Comparison of ENCODE assay signal across 13 mouse cellular contexts in genomic region chr4:106861871-106862270, GRCm38 (mm10). TPM values are rescaled to one million over a fixed set of nuclear protein-coding genes. Genes with fewer than 3 reads are reported as not detected.
A peak's percentile ranks its signal among the peaks of the same experiment; 100 is the strongest.
DNase-seq lines count a peak whose midpoint lies in the region; ATAC-seq and TF ChIP-seq lines count a peak whose summit lies in the region.
"Had no signal": no experiment of that assay in that cellular context is flagged by ENCODE, and none has a peak within 500 bp of the region (broad histone marks: within the 10 kb centered on the region; RNA-seq: fewer than 3 reads in every experiment).

No protein-coding gene starts in this region.

- TF ChIP-seq CTCF in heart, postnatal 0 days (IDR thresholded peaks at IDR 0.05; ENCODE audit: low read depth) = no peak
- no peak for TF ChIP-seq CTCF in stomach, postnatal 0 days (IDR thresholded peaks at IDR 0.05; ENCODE audit: low read depth)

- no peaks in the 10 kb centered on the region for H3K36me3 ChIP-seq in heart, postnatal 0 days (replicated peaks; ENCODE audit: control insufficient read depth, insufficient read depth, low read length)
- no peaks in the 10 kb centered on the region for H3K36me3 ChIP-seq in stomach, embryonic 14.5 days (ENCODE audit: control insufficient read depth, insufficient read depth, low read length)
- H3K36me3 ChIP-seq in stomach, postnatal 0 days (ENCODE audit: control insufficient read depth, insufficient read depth, low read length) = no peaks in the 10 kb centered on the region
- H3K36me3 ChIP-seq in intestine, embryonic 15.5 days = no peaks in the 10 kb centered on the region
- no peaks in the 10 kb centered on the region for H3K36me3 ChIP-seq in stomach, embryonic 16.5 days (ENCODE audit: control insufficient read depth, insufficient read depth, low read length)
- H3K36me3 ChIP-seq: liver, embryonic 15.5 days; midbrain, embryonic 12.5 days; neural tube, embryonic 13.5 days had no signal

- no peak for TF ChIP-seq EP300 in heart, postnatal 0 days (IDR thresholded peaks at IDR 0.05; ENCODE audit: low read depth)
- TF ChIP-seq EP300 in stomach, postnatal 0 days (optimal IDR thresholded peaks at IDR 0.05) = no peak

- no peak overlapping the region for H3K9ac ChIP-seq in heart, postnatal 0 days (replicated peaks; ENCODE audit: low read depth, low read length)
- no peak overlapping the region for H3K9ac ChIP-seq in stomach, embryonic 14.5 days (replicated peaks; ENCODE audit: low read depth, low read length)
- H3K9ac ChIP-seq in stomach, postnatal 0 days (ENCODE audit: low read length) = no peak overlapping the region
- H3K9ac ChIP-seq in intestine, embryonic 15.5 days = no peak overlapping the region
- peak overlapping the region; percentile 57; the same call in 1 of the 2 replicates for H3K9ac ChIP-seq in stomach, embryonic 16.5 days (ENCODE audit: low read length)
- H3K9ac ChIP-seq: liver, embryonic 15.5 days; midbrain, embryonic 12.5 days; neural tube, embryonic 13.5 days had no signal

- peaks cover 18% of the 10 kb centered on the region for H3K4me1 ChIP-seq in heart, postnatal 0 days (ENCODE audit: control insufficient read depth, insufficient read depth)
- peaks cover 39% of the 10 kb centered on the region for H3K4me1 ChIP-seq in stomach, embryonic 14.5 days (ENCODE audit: control insufficient read depth, insufficient read depth, low read length)
- H3K4me1 ChIP-seq in stomach, postnatal 0 days (replicated peaks; ENCODE audit: control insufficient read depth, insufficient read depth) = peaks cover 4% of the 10 kb centered on the region; the same call in 1 of the 2 replicates
- peaks cover 42% of the 10 kb centered on the region for H3K4me1 ChIP-seq in intestine, embryonic 15.5 days (replicated peaks)
- H3K4me1 ChIP-seq in stomach, embryonic 16.5 days (ENCODE audit: control insufficient read depth, insufficient read depth, low read length) = peaks cover 39% of the 10 kb centered on the region

- DNase-seq in heart, postnatal 0 days (ENCODE audit: low spot score) = no peak
- no peak for DNase-seq in heart, postnatal 25 days (ENCODE audit: low spot score)
- no peak for DNase-seq in stomach, postnatal 0 days (ENCODE audit: low spot score)
- DNase-seq in right cerebral cortex, postnatal 25 days = no peak
- DNase-seq in embryo, embryonic 9.5 days (ENCODE audit: extremely low spot score) = no peak
- DNase-seq: cerebellum, postnatal 25 days; right cerebral cortex, adult 18-20 months had no signal

- intact Hi-C loops in heart, postnatal 25 days (cut with DNase I) = no loop called here

- no peak overlapping the region for H3K4me3 ChIP-seq in heart, postnatal 0 days (ENCODE audit: low read depth, low read length)
- no peak overlapping the region for H3K4me3 ChIP-seq in stomach, embryonic 14.5 days (ENCODE audit: low read depth, low read length)
- H3K4me3 ChIP-seq in stomach, postnatal 0 days (ENCODE audit: low read depth, low read length) = no peak overlapping the region
- no peak overlapping the region for H3K4me3 ChIP-seq in intestine, embryonic 15.5 days (replicated peaks)
- no peak overlapping the region for H3K4me3 ChIP-seq in stomach, embryonic 16.5 days (replicated peaks; ENCODE audit: low read length)
- H3K4me3 ChIP-seq: liver, embryonic 15.5 days; midbrain, embryonic 12.5 days; neural tube, embryonic 13.5 days had no signal

- H3K27ac ChIP-seq in heart, postnatal 0 days (ENCODE audit: low read depth) = peak overlapping the region; percentile 27; the same call in 1 of the 2 replicates
- H3K27ac ChIP-seq in stomach, embryonic 14.5 days (ENCODE audit: low read length) = peak overlapping the region; percentile 34; the same call in 1 of the 2 replicates
- H3K27ac ChIP-seq in stomach, postnatal 0 days (replicated peaks) = no peak overlapping the region
- H3K27ac ChIP-seq in intestine, embryonic 15.5 days = peak overlapping the region; percentile 38; the same call in 1 of the 2 replicates
- peak overlapping the region; percentile 13; the same call in 1 of the 2 replicates for H3K27ac ChIP-seq in stomach, embryonic 16.5 days (ENCODE audit: low read length)
- H3K27ac ChIP-seq: liver, embryonic 15.5 days; neural tube, embryonic 13.5 days had no signal

- H3K4me2 ChIP-seq in heart, postnatal 0 days (ENCODE audit: low read depth, low read length) = no peak overlapping the region
- H3K4me2 ChIP-seq in stomach, embryonic 14.5 days (replicated peaks; ENCODE audit: low read depth, low read length) = no peak overlapping the region
- H3K4me2 ChIP-seq in stomach, postnatal 0 days (replicated peaks; ENCODE audit: low read depth) = no peak overlapping the region
- no peak overlapping the region for H3K4me2 ChIP-seq in intestine, embryonic 15.5 days (replicated peaks)
- no peak overlapping the region for H3K4me2 ChIP-seq in stomach, embryonic 16.5 days (ENCODE audit: low read depth, low read length)
- H3K4me2 ChIP-seq: liver, embryonic 15.5 days; midbrain, embryonic 12.5 days; neural tube, embryonic 13.5 days had no signal

- ATAC-seq in heart, postnatal 0 days (ENCODE audit: insufficient read depth, low read depth) = no peak
- no peak for ATAC-seq in stomach, embryonic 14.5 days (ENCODE audit: insufficient number of reproducible peaks, insufficient read depth, low FRiP score, low read depth)
- ATAC-seq in stomach, postnatal 0 days (ENCODE audit: low FRiP score, low TSS enrichment) = no peak
- no peak for ATAC-seq in intestine, embryonic 15.5 days
- ATAC-seq in stomach, embryonic 16.5 days (ENCODE audit: insufficient read depth, low FRiP score) = no peak

- H3K9me3 ChIP-seq in heart, postnatal 0 days (replicated peaks; ENCODE audit: control insufficient read depth, low read length) = no peaks in the 10 kb centered on the region
- no peaks in the 10 kb centered on the region for H3K9me3 ChIP-seq in stomach, embryonic 14.5 days (ENCODE audit: control insufficient read depth, low read depth, low read length)
- no peaks in the 10 kb centered on the region for H3K9me3 ChIP-seq in stomach, postnatal 0 days (ENCODE audit: control insufficient read depth, low read length)
- H3K9me3 ChIP-seq in intestine, embryonic 15.5 days = no peaks in the 10 kb centered on the region
- H3K9me3 ChIP-seq in stomach, embryonic 16.5 days (replicated peaks; ENCODE audit: control insufficient read depth, low read length) = no peaks in the 10 kb centered on the region
- H3K9me3 ChIP-seq: liver, embryonic 15.5 days; neural tube, embryonic 13.5 days had no signal

- no peaks in the 10 kb centered on the region for H3K27me3 ChIP-seq in heart, postnatal 0 days (ENCODE audit: control insufficient read depth, insufficient read depth, low read length)
- H3K27me3 ChIP-seq in stomach, embryonic 14.5 days (ENCODE audit: control insufficient read depth, insufficient read depth, low read length) = no peaks in the 10 kb centered on the region
- H3K27me3 ChIP-seq in stomach, postnatal 0 days (ENCODE audit: control insufficient read depth, insufficient read depth, low read length) = no peaks in the 10 kb centered on the region
- no peaks in the 10 kb centered on the region for H3K27me3 ChIP-seq in intestine, embryonic 15.5 days (replicated peaks)
- H3K27me3 ChIP-seq in stomach, embryonic 16.5 days (ENCODE audit: control insufficient read depth, insufficient read depth, low read length) = no peaks in the 10 kb centered on the region
- H3K27me3 ChIP-seq: midbrain, embryonic 12.5 days; neural tube, embryonic 13.5 days had no signal

- 61% methylated on average over 8 of the region's 8 CpGs for WGBS in heart, postnatal 0 days
- WGBS in stomach, embryonic 14.5 days = 53% methylated on average over 8 of the region's 8 CpGs
- 52% methylated on average over 8 of the region's 8 CpGs for WGBS in stomach, postnatal 0 days
- 53% methylated on average over 8 of the region's 8 CpGs for WGBS in intestine, embryonic 15.5 days
- WGBS in stomach, embryonic 16.5 days = 46% methylated on average over 8 of the region's 8 CpGs

RNA-seq across cellular contexts. Expression of gene Ssbp3, which starts 48.6 kb away (rescaled TPM):
- 35.6 and 41.1 TPM in 2 replicates for total RNA-seq in heart, postnatal 0 days (2014; rRNA removed; ENCODE audit: low replicate concordance)
- polyA plus RNA-seq in heart, postnatal 0 days (2015; fragmentation: Nextera tagmentation; extraction: Ambion mirVana) = 25.9 and 29.0 TPM in 2 replicates
- 10 to 100 TPM; 41.6 to 45.0 TPM for total RNA-seq in heart, postnatal 25 days (2021)
- polyA plus RNA-seq in stomach, embryonic 14.5 days (2014; fragmentation: Nextera tagmentation; extraction: Ambion mirVana) = 79.9 and 83.9 TPM in 2 replicates
- polyA plus RNA-seq in stomach, postnatal 0 days (2015; fragmentation: Nextera tagmentation; extraction: Ambion mirVana) = 39.3 and 50.0 TPM in 2 replicates
- 83.7 and 86.0 TPM in 2 replicates for polyA plus RNA-seq in intestine, embryonic 15.5 days (2015; fragmentation: Nextera tagmentation; extraction: Ambion mirVana)
- polyA plus RNA-seq in stomach, embryonic 16.5 days (2015; fragmentation: Nextera tagmentation; extraction: Ambion mirVana) = 48.4 and 52.8 TPM in 2 replicates

RNA-seq across cellular contexts. Expression of gene Acot11, which starts 57.1 kb away (rescaled TPM):
- 18.8 and 34.6 TPM in 2 replicates for total RNA-seq in heart, postnatal 0 days (2014; rRNA removed; ENCODE audit: low replicate concordance)
- polyA plus RNA-seq in heart, postnatal 0 days (2015; fragmentation: Nextera tagmentation; extraction: Ambion mirVana) = 5.8 and 6.2 TPM in 2 replicates
- 10 to 100 TPM; 28.6 to 37.1 TPM for total RNA-seq in heart, postnatal 25 days (2021)
- polyA plus RNA-seq in stomach, embryonic 14.5 days (2014; fragmentation: Nextera tagmentation; extraction: Ambion mirVana) = 3.7 and 3.9 TPM in 2 replicates
- 2.8 and 3.1 TPM in 2 replicates for polyA plus RNA-seq in stomach, postnatal 0 days (2015; fragmentation: Nextera tagmentation; extraction: Ambion mirVana)
- 12.2 and 14.1 TPM in 2 replicates for polyA plus RNA-seq in intestine, embryonic 15.5 days (2015; fragmentation: Nextera tagmentation; extraction: Ambion mirVana)
- 7.9 and 10.5 TPM in 2 replicates for polyA plus RNA-seq in stomach, embryonic 16.5 days (2015; fragmentation: Nextera tagmentation; extraction: Ambion mirVana)
